In the genomic region with DNA sequence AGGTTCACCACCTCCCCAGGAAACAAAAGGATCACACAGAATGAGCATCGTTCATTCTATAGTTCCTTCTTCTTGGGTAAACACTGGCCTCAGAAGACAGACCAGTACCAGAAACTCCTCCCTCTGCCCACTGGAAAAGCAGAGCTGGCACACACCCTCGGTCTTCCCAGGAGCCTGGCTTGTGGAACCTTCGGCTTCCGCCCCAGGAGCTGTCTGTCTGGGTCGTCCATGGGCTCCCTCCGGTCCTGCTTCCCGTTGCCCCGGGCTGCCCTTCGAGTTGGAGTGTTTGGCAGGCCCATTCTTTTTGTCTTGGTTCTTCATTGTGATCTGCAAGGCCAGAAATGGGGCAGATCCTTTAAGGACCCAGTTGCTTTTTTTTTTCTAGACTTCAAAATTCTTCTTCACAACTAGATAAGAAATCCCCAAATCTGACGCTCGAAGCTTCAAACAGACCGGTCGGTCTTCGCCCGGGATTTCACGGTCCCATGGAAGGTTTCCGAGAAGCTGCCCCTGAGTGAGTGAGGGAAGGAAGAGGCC, we compare ENCODE assay signal across 8 mouse cellular contexts. TPM values are rescaled to one million over a fixed set of nuclear protein-coding genes. Genes with fewer than 3 reads are reported as not detected.
A peak's percentile ranks its signal among the peaks of the same experiment; 100 is the strongest.
DNase-seq lines count a peak whose midpoint lies in the region; ATAC-seq and TF ChIP-seq lines count a peak whose summit lies in the region.

No protein-coding gene starts in this region.

- H3K79me2 ChIP-seq in macrophage (ENCODE audit: inconsistent target) = peaks cover 34% of the 10 kb centered on the region

- peak overlapping the region; percentile 32; the same call in 1 of the 2 replicates for H3K27ac ChIP-seq in thymus, adult 2 months (ENCODE audit: control insufficient read depth, insufficient read depth, low read length)
- peak overlapping the region; percentile 78 for H3K27ac ChIP-seq in embryonic facial prominence, embryonic 11.5 days (replicated peaks; ENCODE audit: low read depth, low read length)
- H3K27ac ChIP-seq in heart, embryonic 12.5 days (ENCODE audit: poor library complexity, severe bottlenecking) = peak overlapping the region; percentile 84
- H3K27ac ChIP-seq in macrophage = peak overlapping the region; percentile 84

- H3K4me1 ChIP-seq in thymus, adult 2 months (replicated peaks; ENCODE audit: control insufficient read depth, insufficient read depth, low read length) = peaks cover 22% of the 10 kb centered on the region
- 0 out of 2 replicates have a peak, but pooled peaks cover 4% of the 10 kb centered on the region for H3K4me1 ChIP-seq in embryonic facial prominence, embryonic 11.5 days (ENCODE audit: control insufficient read depth, insufficient read depth, low read length)
- peaks cover 27% of the 10 kb centered on the region for H3K4me1 ChIP-seq in heart, embryonic 12.5 days (replicated peaks)

- peak overlapping the region; percentile 60 for H3K4me3 ChIP-seq in thymus, adult 2 months (ENCODE audit: control insufficient read depth, insufficient read depth, low read length)
- H3K4me3 ChIP-seq in embryonic facial prominence, embryonic 11.5 days (ENCODE audit: low read depth, low read length) = peak overlapping the region; percentile 66
- peak overlapping the region; percentile 77 for H3K4me3 ChIP-seq in heart, embryonic 12.5 days
- peak overlapping the region; percentile 68 for H3K4me3 ChIP-seq in macrophage (ENCODE audit: inconsistent target)

- H3K4me2 ChIP-seq in embryonic facial prominence, embryonic 11.5 days (ENCODE audit: low read depth, low read length) = peak overlapping the region; percentile 87
- H3K4me2 ChIP-seq in heart, embryonic 12.5 days = peak overlapping the region; percentile 97

- no peaks in the 10 kb centered on the region for H3K27me3 ChIP-seq in thymus, adult 2 months (ENCODE audit: control insufficient read depth, insufficient read depth, low read length)
- H3K27me3 ChIP-seq in embryonic facial prominence, embryonic 11.5 days (ENCODE audit: control insufficient read depth, insufficient read depth, low read length) = no peaks in the 10 kb centered on the region
- H3K27me3 ChIP-seq in heart, embryonic 12.5 days (replicated peaks) = no peaks in the 10 kb centered on the region

- WGBS in thymus, adult 2 months = 2% methylated on average over 17 of the region's 17 CpGs
- 7% methylated on average over 17 of the region's 17 CpGs for WGBS in embryonic facial prominence, embryonic 11.5 days
- 6% methylated on average over 17 of the region's 17 CpGs for WGBS in heart, embryonic 12.5 days
- WGBS in macrophage (ENCODE audit: missing documents) = 2% methylated on average over 15 of the region's 17 CpGs

- no peak for ATAC-seq in embryonic facial prominence, embryonic 11.5 days (replicated peaks; ENCODE audit: insufficient number of reproducible peaks, low FRiP score, low TSS enrichment, low read depth)
- ATAC-seq in heart, embryonic 12.5 days (ENCODE audit: insufficient number of reproducible peaks, low FRiP score) = no peak

- DNase-seq in thymus, adult 2 months = no peak
- DNase-seq in thymus, postnatal 0 days (ENCODE audit: low spot score) = no peak
- DNase-seq in embryonic facial prominence, embryonic 11.5 days (ENCODE audit: low spot score) = no peak
- peak; percentile 47 to 69 for DNase-seq in kidney, postnatal 25 days
- DNase-seq in thymus, postnatal 14 days = peak; percentile 37
- DNase-seq in urinary bladder, adult 2 months (ENCODE audit: low spot score) = no peak

- H3K36me3 ChIP-seq in thymus, adult 2 months (ENCODE audit: control insufficient read depth, insufficient read depth, low read length) = peaks cover 33% of the 10 kb centered on the region
- H3K36me3 ChIP-seq in embryonic facial prominence, embryonic 11.5 days (replicated peaks; ENCODE audit: control insufficient read depth, insufficient read depth, low read depth, low read length) = peaks cover 10% of the 10 kb centered on the region
- peaks cover 59% of the 10 kb centered on the region for H3K36me3 ChIP-seq in heart, embryonic 12.5 days
- peaks cover 28% of the 10 kb centered on the region for H3K36me3 ChIP-seq in macrophage (ENCODE audit: inconsistent target)

- no peaks in the 10 kb centered on the region for H3K9me3 ChIP-seq in embryonic facial prominence, embryonic 11.5 days (replicated peaks; ENCODE audit: control insufficient read depth, low read length)
- H3K9me3 ChIP-seq in heart, embryonic 12.5 days (replicated peaks) = no peaks in the 10 kb centered on the region

- TF ChIP-seq POLR2A in thymus, adult 2 months (IDR thresholded peaks at IDR 0.05; ENCODE audit: control insufficient read depth, extremely low read depth, insufficient read depth, low read length, poor library complexity) = no peak

- peak overlapping the region; percentile 83 for H3K9ac ChIP-seq in embryonic facial prominence, embryonic 11.5 days (replicated peaks; ENCODE audit: low read length)
- H3K9ac ChIP-seq in heart, embryonic 12.5 days = peak overlapping the region; percentile 94

- TF ChIP-seq CTCF in thymus, adult 2 months (IDR thresholded peaks at IDR 0.05; ENCODE audit: borderline replicate concordance, control insufficient read depth, extremely low read depth, insufficient read depth, low read length, poor library complexity) = no peak; the same call in 1 of the 2 replicates

RNA-seq across cellular contexts. Expression of gene Txlna, which starts 0.7 kb away (rescaled TPM):
- polyA plus RNA-seq in thymus, adult 2 months (2012; rRNA removed) = 70.1 and 70.8 TPM in 2 replicates
- 57.4 and 64.5 TPM in 2 replicates for polyA plus RNA-seq in thymus, postnatal 0 days (2015; fragmentation: Nextera tagmentation; extraction: Ambion mirVana)
- 100 and 101 TPM in 2 replicates for polyA plus RNA-seq in embryonic facial prominence, embryonic 11.5 days (2014; fragmentation: Nextera tagmentation; extraction: Ambion mirVana)
- 58.8 and 59.4 TPM in 2 replicates for polyA plus RNA-seq in heart, embryonic 12.5 days (2016; fragmentation: Nextera tagmentation; extraction: Ambion mirVana)
- total RNA-seq in macrophage (2018; cell fraction: chromatin; rRNA removed) = 100 to 1,000 TPM in 1 of 26 experiments, 10 to 100 TPM in 25; 23.0 to 105 (median 64.1) TPM
- 10 to 100 TPM; 21.3 to 64.8 (median 40.1) TPM for total RNA-seq in macrophage (2018; cell fraction: cytosol; rRNA removed)
- 10 to 100 TPM; 16.7 to 69.6 (median 45.1) TPM for total RNA-seq in macrophage (2018; cell fraction: nucleus; rRNA removed)
- 34.1 to 39.3 TPM (median 37.5 TPM) in 3 replicates for polyA plus RNA-seq in macrophage (2018)
- polyA plus RNA-seq in urinary bladder, adult 2 months (2012; rRNA removed) = 29.9 and 30.0 TPM in 2 replicates

RNA-seq across cellular contexts. Expression of gene Ccdc28b, which starts 16.4 kb away (rescaled TPM):
- polyA plus RNA-seq in thymus, adult 2 months (2012; rRNA removed) = 34.8 and 35.3 TPM in 2 replicates
- polyA plus RNA-seq in thymus, postnatal 0 days (2015; fragmentation: Nextera tagmentation; extraction: Ambion mirVana) = 81.7 and 87.2 TPM in 2 replicates
- 55.8 and 58.8 TPM in 2 replicates for polyA plus RNA-seq in embryonic facial prominence, embryonic 11.5 days (2014; fragmentation: Nextera tagmentation; extraction: Ambion mirVana)
- 42.3 and 44.2 TPM in 2 replicates for polyA plus RNA-seq in heart, embryonic 12.5 days (2016; fragmentation: Nextera tagmentation; extraction: Ambion mirVana)
- total RNA-seq in macrophage (2018; cell fraction: chromatin; rRNA removed) = 10 to 100 TPM in 19 of 26 experiments, 1 to 10 TPM in 7; 4.0 to 65.0 (median 29.8) TPM
- total RNA-seq in macrophage (2018; cell fraction: cytosol; rRNA removed) = 10 to 100 TPM in 21 of 26 experiments, 1 to 10 TPM in 5; 2.6 to 21.6 (median 14.1) TPM
- 10 to 100 TPM in 22 of 26 experiments, 1 to 10 TPM in 4; 3.8 to 61.2 (median 22.1) TPM for total RNA-seq in macrophage (2018; cell fraction: nucleus; rRNA removed)
- polyA plus RNA-seq in macrophage (2018) = 12.7 to 15.3 TPM (median 14.1 TPM) in 3 replicates
- polyA plus RNA-seq in urinary bladder, adult 2 months (2012; rRNA removed) = 48.4 and 49.4 TPM in 2 replicates

RNA-seq across cellular contexts. Expression of gene Iqcc, which starts 21.3 kb away (rescaled TPM):
- polyA plus RNA-seq in thymus, adult 2 months (2012; rRNA removed) = 73.8 and 78.8 TPM in 2 replicates
- 39.5 and 40.6 TPM in 2 replicates for polyA plus RNA-seq in thymus, postnatal 0 days (2015; fragmentation: Nextera tagmentation; extraction: Ambion mirVana)
- polyA plus RNA-seq in embryonic facial prominence, embryonic 11.5 days (2014; fragmentation: Nextera tagmentation; extraction: Ambion mirVana) = 22.8 and 23.5 TPM in 2 replicates
- 18.6 and 20.0 TPM in 2 replicates for polyA plus RNA-seq in heart, embryonic 12.5 days (2016; fragmentation: Nextera tagmentation; extraction: Ambion mirVana)
- 10 to 100 TPM in 17 of 26 experiments, 1 to 10 TPM in 9; 1.5 to 46.4 (median 12.4) TPM for total RNA-seq in macrophage (2018; cell fraction: chromatin; rRNA removed)
- 10 to 100 TPM in 6 of 26 experiments, 1 to 10 TPM in 20; 4.3 to 12.2 (median 8.5) TPM for total RNA-seq in macrophage (2018; cell fraction: cytosol; rRNA removed)
- total RNA-seq in macrophage (2018; cell fraction: nucleus; rRNA removed) = 10 to 100 TPM in 15 of 26 experiments, 1 to 10 TPM in 11; 1.4 to 52.9 (median 12.5) TPM
- polyA plus RNA-seq in macrophage (2018) = 7.5 to 12.3 TPM (median 8.9 TPM) in 3 replicates
- polyA plus RNA-seq in urinary bladder, adult 2 months (2012; rRNA removed) = 29.4 and 32.6 TPM in 2 replicates

RNA-seq across cellular contexts. Expression of gene Dcdc2b, which starts 26.1 kb away (rescaled TPM):
- polyA plus RNA-seq in thymus, adult 2 months (2012; rRNA removed) = 4.9 and 7.0 TPM in 2 replicates
- polyA plus RNA-seq in thymus, postnatal 0 days (2015; fragmentation: Nextera tagmentation; extraction: Ambion mirVana) = 3.0 and 3.3 TPM in 2 replicates
- polyA plus RNA-seq in embryonic facial prominence, embryonic 11.5 days (2014; fragmentation: Nextera tagmentation; extraction: Ambion mirVana) = 1.2 and 1.9 TPM in 2 replicates
- polyA plus RNA-seq in heart, embryonic 12.5 days (2016; fragmentation: Nextera tagmentation; extraction: Ambion mirVana) = 0.82 and 1.4 TPM in 2 replicates
- total RNA-seq in macrophage (2018; cell fraction: chromatin; rRNA removed) = 10 to 100 TPM in 4 of 26 experiments, 1 to 10 TPM in 17, not detected in 5; 1.3 to 16.5 (median 5.5) TPM
- total RNA-seq in macrophage (2018; cell fraction: cytosol; rRNA removed) = 1 to 10 TPM in 2 of 26 experiments, under 1 TPM in 14, not detected in 10; 0.19 to 1.4 (median 0.62) TPM
- total RNA-seq in macrophage (2018; cell fraction: nucleus; rRNA removed) = 10 to 100 TPM in 1 of 26 experiments, 1 to 10 TPM in 18, not detected in 7; 1.1 to 15.7 (median 3.5) TPM
- 0.47 to 0.77 TPM in 2 of 3 replicates, not detected in the other for polyA plus RNA-seq in macrophage (2018)
- polyA plus RNA-seq in urinary bladder, adult 2 months (2012; rRNA removed) = 5.6 and 7.6 TPM in 2 replicates

RNA-seq across cellular contexts. Expression of gene Kpna6, which starts 32.4 kb away (rescaled TPM):
- polyA plus RNA-seq in thymus, adult 2 months (2012; rRNA removed) = 32.5 and 34.2 TPM in 2 replicates
- 8.9 and 11.6 TPM in 2 replicates for polyA plus RNA-seq in thymus, postnatal 0 days (2015; fragmentation: Nextera tagmentation; extraction: Ambion mirVana)
- 12.5 and 13.3 TPM in 2 replicates for polyA plus RNA-seq in embryonic facial prominence, embryonic 11.5 days (2014; fragmentation: Nextera tagmentation; extraction: Ambion mirVana)
- 16.8 and 17.0 TPM in 2 replicates for polyA plus RNA-seq in heart, embryonic 12.5 days (2016; fragmentation: Nextera tagmentation; extraction: Ambion mirVana)
- 10 to 100 TPM; 17.1 to 63.6 (median 43.2) TPM for total RNA-seq in macrophage (2018; cell fraction: chromatin; rRNA removed)
- total RNA-seq in macrophage (2018; cell fraction: cytosol; rRNA removed) = 10 to 100 TPM; 35.7 to 53.9 (median 45.4) TPM
- total RNA-seq in macrophage (2018; cell fraction: nucleus; rRNA removed) = 10 to 100 TPM; 20.7 to 59.0 (median 40.8) TPM
- polyA plus RNA-seq in macrophage (2018) = 30.7 to 40.5 TPM (median 31.0 TPM) in 3 replicates
- 35.8 and 37.8 TPM in 2 replicates for polyA plus RNA-seq in urinary bladder, adult 2 months (2012; rRNA removed)

Comparison
In these comparisons a context has a peak if more than half of its experiments do, and no peak if none do; other contexts are left out.
1. DNase-seq: peak in kidney, postnatal 25 days (2 of 2) and thymus, postnatal 14 days (single experiment); none in thymus, adult 2 months (single experiment), thymus, postnatal 0 days (single experiment), embryonic facial prominence, embryonic 11.5 days (single experiment) and urinary bladder, adult 2 months (single experiment).
2. H3K27ac ChIP-seq: peak in every context shown above with its lines; median percentile 84 in heart, embryonic 12.5 days; 84 in macrophage; 78 in embryonic facial prominence, embryonic 11.5 days; 32 in thymus, adult 2 months.
3. Peak in every context shown above with its lines, with median percentiles within 50 percentile points of each other: H3K4me3 ChIP-seq.